Mouse (Mus musculus): Measurements from ENCODE around the gene Gm49342. TPM values are rescaled to one million over a fixed set of nuclear protein-coding genes. Genes with fewer than 3 reads are reported as not detected.

The Gm49342 gene
- total RNA-seq (2012; rRNA removed), result 25.4 and 26.2 TPM in 2 replicates

DNA sequence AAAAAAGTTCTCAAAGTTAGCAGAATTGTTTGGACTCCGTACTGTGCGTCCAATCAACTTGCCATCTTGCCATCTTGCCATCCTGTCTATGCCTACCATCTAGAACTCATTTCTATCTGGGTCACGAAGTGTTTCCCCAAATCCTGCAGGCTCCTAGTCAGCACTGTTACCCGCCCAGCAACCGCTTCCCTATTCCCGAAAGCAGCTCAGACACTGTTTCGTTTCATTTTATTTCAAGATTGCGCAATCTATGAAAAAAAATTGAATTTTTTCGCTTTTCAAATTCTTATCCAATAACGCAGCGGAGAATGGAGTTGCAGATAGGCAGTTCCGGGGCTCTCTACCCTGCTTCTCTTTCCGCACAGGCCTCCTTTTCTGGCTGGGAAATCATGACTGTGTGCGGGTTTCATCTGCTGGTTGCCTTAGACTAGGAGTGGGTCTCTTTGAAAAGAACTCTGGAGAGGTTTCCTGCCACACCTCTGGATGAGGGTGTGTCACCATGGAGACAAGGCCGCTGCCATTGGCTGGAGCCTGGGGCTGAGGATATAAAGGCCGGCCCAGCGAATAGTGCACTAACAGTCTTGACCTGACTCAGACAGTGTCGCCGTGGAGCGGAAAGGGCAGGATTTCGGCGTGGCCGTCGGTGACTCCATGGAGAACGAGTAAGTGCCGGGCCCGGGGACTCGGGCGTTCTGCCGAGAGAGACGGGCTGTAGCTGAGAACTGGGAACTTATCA lies at the start of gene Gm49342:
Gm49342 (plus strand) TSS at position 586 of the 736 bp plus-strand sequence.
- Histone ChIP-seq H3K4me3 (ENCODE audit: insufficient read depth in 1 of 2, low read depth in 1 of 2, low read length in 2 of 2, poor library complexity in 1 of 2, severe bottlenecking in 1 of 2) (peak within 1 kb of the TSS; percentile 71 to 80), H3K27ac (ENCODE audit: insufficient read depth, low read depth, low read length, poor library complexity, severe bottlenecking) (peak within 1 kb of the TSS; percentile 89), H3K4me1 (ENCODE audit: control insufficient read depth in 2 of 2, insufficient read depth in 2 of 2, low read length in 2 of 2, poor library complexity in 1 of 2) (peaks cover 0 to 1% of the 10 kb centered on the region in 2 experiments; a peak in 1 of 4 replicates), H3K9ac (ENCODE audit: insufficient read depth, low read depth, low read length, poor library complexity, severe bottlenecking) (peak within 1 kb of the TSS; percentile 83), H3K36me3 (ENCODE audit: control insufficient read depth, insufficient read depth, low read length, poor library complexity, severe bottlenecking) (peaks cover 2% of the 10 kb centered on the region; the same call in 1 of the 2 replicates), H3K9me3 (ENCODE audit: control insufficient read depth, insufficient read depth, low read depth, low read length) (no peaks in the 10 kb centered on the region)
- in situ Hi-C loops (cut with MboI; ENCODE audit: low sequenced_read_pairs in 2 of 2, unreplicated experiment in 2 of 2), result no loop called here
- TF ChIP-seq ZC3H11A (IDR thresholded peaks at IDR 0.05; ENCODE audit: borderline replicate concordance, low read depth, low read length) (no peak), MAFK (IDR thresholded peaks at IDR 0.05; ENCODE audit: insufficient read depth, low read depth, low read length) (no peak), ZNF384 (IDR thresholded peaks at IDR 0.05; ENCODE audit: low read depth, low read length) (no peak), CHD2 (IDR thresholded peaks at IDR 0.05; ENCODE audit: low read depth, low read length) (no peak), HCFC1 (IDR thresholded peaks at IDR 0.05; ENCODE audit: borderline replicate concordance, insufficient read depth, low read length) (no peak)
- DNase-seq (ENCODE audit: low read depth, low spot score), result peak; percentile 95

DNA sequence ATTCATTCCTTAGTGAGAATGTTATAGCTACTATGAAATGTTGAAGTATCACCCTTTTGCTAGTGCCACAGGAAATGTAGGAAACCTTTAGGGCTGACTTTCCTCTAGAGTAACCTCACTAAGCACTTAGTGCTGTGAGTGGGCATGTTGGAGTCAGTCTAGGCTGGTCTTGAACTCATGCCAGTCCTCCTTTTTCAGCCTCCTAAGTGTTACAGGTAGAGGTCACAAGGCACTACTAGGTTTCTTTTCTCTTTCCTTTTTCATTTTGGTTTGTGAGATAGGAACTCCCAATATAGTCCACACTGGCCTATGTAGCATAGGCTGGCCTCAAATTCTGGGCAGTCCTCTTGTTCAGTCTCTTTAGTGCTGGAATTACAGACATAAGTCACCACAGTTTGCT lies 48.9 kb upstream of the Gm49342 start:
- in situ Hi-C loops (cut with MboI; ENCODE audit: low sequenced_read_pairs in 2 of 2, unreplicated experiment in 2 of 2), result no loop called here
- Histone ChIP-seq H3K27ac (ENCODE audit: insufficient read depth, low read depth, low read length, poor library complexity, severe bottlenecking) (no peak overlapping the region), H3K9me3 (ENCODE audit: control insufficient read depth, insufficient read depth, low read depth, low read length) (no peaks in the 10 kb centered on the region), H3K4me3 (ENCODE audit: insufficient read depth in 1 of 2, low read depth in 1 of 2, low read length in 2 of 2, poor library complexity in 1 of 2, severe bottlenecking in 1 of 2) (no peak overlapping the region), H3K9ac (ENCODE audit: insufficient read depth, low read depth, low read length, poor library complexity, severe bottlenecking) (no peak overlapping the region), H3K36me3 (ENCODE audit: control insufficient read depth, insufficient read depth, low read length, poor library complexity, severe bottlenecking) (no peaks in the 10 kb centered on the region), H3K4me1 (ENCODE audit: control insufficient read depth in 2 of 2, insufficient read depth in 2 of 2, low read length in 2 of 2, poor library complexity in 1 of 2) (peaks cover 0 to 2% of the 10 kb centered on the region in 2 experiments; a peak in 1 of 4 replicates)
- TF ChIP-seq HCFC1 (IDR thresholded peaks at IDR 0.05; ENCODE audit: borderline replicate concordance, insufficient read depth, low read length) (no peak), ZNF384 (IDR thresholded peaks at IDR 0.05; ENCODE audit: low read depth, low read length) (no peak), ZC3H11A (IDR thresholded peaks at IDR 0.05; ENCODE audit: borderline replicate concordance, low read depth, low read length) (no peak), MAFK (IDR thresholded peaks at IDR 0.05; ENCODE audit: insufficient read depth, low read depth, low read length) (no peak), CHD2 (IDR thresholded peaks at IDR 0.05; ENCODE audit: low read depth, low read length) (no peak)
- no peak for DNase-seq (ENCODE audit: low read depth, low spot score)

DNA sequence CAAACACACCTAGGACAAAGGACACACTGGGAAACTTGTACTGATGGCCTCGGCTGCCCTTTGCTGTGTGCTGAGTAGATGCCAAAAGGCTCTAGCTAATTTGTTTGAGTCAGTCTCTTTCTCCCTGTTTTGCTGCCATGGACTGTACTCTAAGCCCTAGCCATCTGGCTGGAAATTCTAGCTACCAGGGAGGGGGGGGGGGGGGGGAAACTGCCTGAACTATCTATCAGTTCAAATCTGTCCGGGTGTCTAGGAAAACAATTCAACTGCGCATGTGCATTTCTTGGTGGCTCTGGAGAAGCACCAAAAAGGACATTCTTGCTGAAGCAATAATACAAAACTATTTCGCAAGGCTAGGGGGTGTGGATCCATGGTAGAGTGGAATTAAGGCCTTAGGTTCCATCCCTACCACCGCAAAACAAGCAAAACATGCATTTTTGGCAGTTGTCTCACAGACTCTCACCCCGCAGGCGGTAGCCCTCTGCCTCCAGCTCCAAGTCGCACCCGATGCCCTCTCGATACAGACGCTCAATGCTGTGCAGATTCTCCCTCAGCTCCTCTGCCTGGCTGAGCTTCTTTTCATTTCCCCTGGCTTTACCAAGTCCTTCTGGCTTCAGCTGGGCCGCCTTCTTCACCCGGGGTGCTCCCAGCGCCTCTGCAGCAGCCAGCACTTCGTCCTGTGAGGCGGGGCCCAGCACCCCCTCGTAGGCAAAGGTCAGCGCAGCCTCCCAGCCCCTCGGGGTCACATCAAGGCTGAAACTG lies 48.2 kb upstream of the Gm49342 start:
- H3K9me3 ChIP-seq (ENCODE audit: control insufficient read depth, insufficient read depth, low read depth, low read length), result no peaks in the 10 kb centered on the region
- H3K36me3 ChIP-seq (ENCODE audit: control insufficient read depth, insufficient read depth, low read length, poor library complexity, severe bottlenecking), result no peaks in the 10 kb centered on the region
- TF ChIP-seq MAFK (IDR thresholded peaks at IDR 0.05; ENCODE audit: insufficient read depth, low read depth, low read length) (no peak), CHD2 (IDR thresholded peaks at IDR 0.05; ENCODE audit: low read depth, low read length) (no peak), ZC3H11A (IDR thresholded peaks at IDR 0.05; ENCODE audit: borderline replicate concordance, low read depth, low read length) (no peak), ZNF384 (IDR thresholded peaks at IDR 0.05; ENCODE audit: low read depth, low read length) (no peak), HCFC1 (IDR thresholded peaks at IDR 0.05; ENCODE audit: borderline replicate concordance, insufficient read depth, low read length) (no peak)
- peaks cover 0 to 2% of the 10 kb centered on the region in 2 experiments; a peak in 1 of 4 replicates for H3K4me1 ChIP-seq (ENCODE audit: control insufficient read depth in 2 of 2, insufficient read depth in 2 of 2, low read length in 2 of 2, poor library complexity in 1 of 2)
- peak overlapping the region; percentile 12; the same call in 1 of the 2 replicates for H3K9ac ChIP-seq (ENCODE audit: insufficient read depth, low read depth, low read length, poor library complexity, severe bottlenecking)
- H3K27ac ChIP-seq (ENCODE audit: insufficient read depth, low read depth, low read length, poor library complexity, severe bottlenecking), result no peak overlapping the region
- DNase-seq (ENCODE audit: low read depth, low spot score), result no peak
- in situ Hi-C loops (cut with MboI; ENCODE audit: low sequenced_read_pairs in 2 of 2, unreplicated experiment in 2 of 2), result no loop called here
- peak overlapping the region; percentile 54 to 59 for H3K4me3 ChIP-seq (ENCODE audit: insufficient read depth in 1 of 2, low read depth in 1 of 2, low read length in 2 of 2, poor library complexity in 1 of 2, severe bottlenecking in 1 of 2)

DNA sequence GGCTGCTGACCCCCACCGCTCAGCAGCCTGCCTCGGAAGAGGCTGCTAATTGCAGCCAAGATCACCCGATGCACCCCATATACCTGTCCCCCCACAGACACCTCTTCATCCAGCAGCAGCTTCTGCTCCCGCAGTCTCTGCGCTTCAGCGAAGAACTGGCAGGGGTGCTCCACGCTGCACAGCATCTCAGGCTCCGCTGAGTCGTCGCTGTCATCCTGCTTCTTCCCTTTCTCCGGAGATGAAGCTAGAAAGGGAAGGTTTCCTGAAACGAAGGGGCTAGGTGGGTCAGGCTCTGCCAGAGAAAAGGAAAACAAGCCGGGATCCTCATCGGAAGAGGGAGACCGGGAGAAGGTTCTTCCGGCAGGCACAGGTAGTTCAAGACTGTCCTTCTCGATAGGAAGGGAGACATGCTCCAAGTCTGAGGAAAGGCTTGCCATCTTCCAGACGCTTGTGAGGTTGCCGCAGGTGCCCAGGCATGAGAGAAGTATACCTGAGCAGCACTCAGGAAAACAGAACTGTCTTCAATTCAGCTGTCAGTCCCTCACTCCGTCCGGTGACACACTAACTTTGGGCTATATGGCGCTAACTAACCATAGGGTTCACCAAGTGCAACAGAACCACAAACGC lies 47.5 kb upstream of the Gm49342 start:
- in situ Hi-C loops (cut with MboI; ENCODE audit: low sequenced_read_pairs in 2 of 2, unreplicated experiment in 2 of 2), result no loop called here
- H3K27ac ChIP-seq (ENCODE audit: insufficient read depth, low read depth, low read length, poor library complexity, severe bottlenecking), result no peak overlapping the region

More for the DNA sequence above, 47.5 kb upstream of the Gm49342 start:
- DNase-seq (ENCODE audit: low read depth, low spot score), result no peak
- no peaks in the 10 kb centered on the region for H3K9me3 ChIP-seq (ENCODE audit: control insufficient read depth, insufficient read depth, low read depth, low read length)
- H3K4me1 ChIP-seq (ENCODE audit: control insufficient read depth in 2 of 2, insufficient read depth in 2 of 2, low read length in 2 of 2, poor library complexity in 1 of 2), result no peaks in the 10 kb centered on the region
- H3K36me3 ChIP-seq (ENCODE audit: control insufficient read depth, insufficient read depth, low read length, poor library complexity, severe bottlenecking), result no peaks in the 10 kb centered on the region
- peak overlapping the region; percentile 12; the same call in 1 of the 2 replicates for H3K9ac ChIP-seq (ENCODE audit: insufficient read depth, low read depth, low read length, poor library complexity, severe bottlenecking)
- TF ChIP-seq MAFK (IDR thresholded peaks at IDR 0.05; ENCODE audit: insufficient read depth, low read depth, low read length) (no peak), ZC3H11A (IDR thresholded peaks at IDR 0.05; ENCODE audit: borderline replicate concordance, low read depth, low read length) (no peak), CHD2 (IDR thresholded peaks at IDR 0.05; ENCODE audit: low read depth, low read length) (no peak), HCFC1 (IDR thresholded peaks at IDR 0.05; ENCODE audit: borderline replicate concordance, insufficient read depth, low read length) (no peak), ZNF384 (IDR thresholded peaks at IDR 0.05; ENCODE audit: low read depth, low read length) (no peak)
- H3K4me3 ChIP-seq (ENCODE audit: insufficient read depth in 1 of 2, low read depth in 1 of 2, low read length in 2 of 2, poor library complexity in 1 of 2, severe bottlenecking in 1 of 2), result peak overlapping the region; percentile 54 to 59
